Mouse (Mus musculus) megakaryocyte-erythroid progenitor cell, adult 5 weeks (primary cell): ENCODE measurements around the gene F930015N05Rik. TPM values are rescaled to one million over a fixed set of nuclear protein-coding genes. Genes with fewer than 3 reads are reported as not detected.

ENCODE experiments used
- polyA plus RNA-seq: library from polyadenylated mRNA; stranded (reverse); fragments of >175 nt; gene quantifications from 2 replicates; pipeline ENCODE4 v1.2.3, GENCODE M21; 2012

The F930015N05Rik gene
- not detected in 2 replicates for polyA plus RNA-seq

DNA sequence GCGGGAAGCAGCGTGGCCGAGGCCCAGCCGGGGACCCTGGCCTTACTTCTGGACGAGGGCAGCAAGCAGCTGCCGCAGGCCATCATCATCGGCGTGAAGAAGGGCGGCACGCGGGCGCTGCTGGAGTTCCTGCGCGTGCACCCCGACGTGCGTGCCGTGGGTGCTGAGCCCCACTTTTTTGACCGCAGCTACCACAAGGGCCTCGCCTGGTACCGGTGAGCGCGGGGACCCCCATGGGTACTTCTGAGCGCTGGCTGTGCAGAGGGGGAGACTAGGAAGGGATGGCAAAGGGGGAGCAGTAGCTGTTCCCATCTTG lies at the start of gene F930015N05Rik:
Gene F930015N05Rik (minus strand): TSS at position 242 of the 316 bp plus-strand sequence.

DNA sequence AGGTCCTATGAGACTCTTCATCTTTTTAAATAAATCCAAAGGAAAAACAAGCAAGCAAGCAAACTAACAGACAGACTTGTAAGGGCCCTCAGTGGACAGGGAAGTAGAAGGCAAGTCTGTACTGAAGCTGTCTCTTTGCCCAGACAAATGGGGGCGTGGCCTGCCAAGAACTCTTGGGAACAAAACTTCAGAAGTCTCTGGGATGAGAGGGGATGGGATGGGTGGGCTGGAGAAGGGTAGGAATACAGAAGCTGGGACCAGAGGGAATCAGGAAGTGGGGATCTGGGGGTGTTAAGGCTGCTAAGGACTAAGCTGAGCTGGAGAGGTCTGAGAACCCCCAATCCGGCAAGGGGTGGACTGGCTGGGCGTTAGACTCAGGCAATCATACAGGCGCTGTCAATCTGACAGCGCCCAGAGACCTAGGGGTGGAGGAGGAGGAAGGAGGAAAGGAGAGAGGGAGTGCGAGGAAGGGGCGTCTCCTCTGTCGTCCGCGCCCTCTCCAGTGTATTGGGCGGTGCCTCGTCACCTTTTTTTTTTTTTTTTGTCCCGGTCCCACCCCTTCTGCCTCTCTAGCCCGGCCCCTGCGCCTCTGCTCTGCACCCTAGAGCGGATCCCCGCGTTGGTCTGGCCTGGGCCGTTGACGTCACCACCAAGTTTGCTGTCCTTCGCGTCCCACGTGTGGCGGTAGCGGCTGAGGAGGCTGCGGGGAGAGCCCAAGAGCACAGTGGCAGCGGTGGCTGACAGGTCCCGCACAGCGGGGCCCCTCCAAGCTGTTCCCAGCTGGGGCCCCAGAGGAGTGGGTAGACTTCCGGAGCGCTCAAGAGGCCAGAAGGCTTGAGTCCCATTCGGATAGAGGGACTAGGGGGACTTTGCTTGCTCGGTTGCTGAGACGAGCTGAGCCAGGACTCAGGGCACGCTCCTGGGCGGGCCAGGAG lies 1.6 kb downstream of the F930015N05Rik start, which contains the start of gene Hs3st3a1:
Gene Hs3st3a1 (plus strand): TSS at position 722 of the 935 bp plus-strand sequence.

Other genes starting within 250 kb of the F930015N05Rik start
- gene Hs3st3a1, start 1.3 kb downstream of the F930015N05Rik start, polyA plus RNA-seq: not detected in 2 replicates